22 mouse cellular contexts compared by ENCODE assay signal in the genomic region with DNA sequence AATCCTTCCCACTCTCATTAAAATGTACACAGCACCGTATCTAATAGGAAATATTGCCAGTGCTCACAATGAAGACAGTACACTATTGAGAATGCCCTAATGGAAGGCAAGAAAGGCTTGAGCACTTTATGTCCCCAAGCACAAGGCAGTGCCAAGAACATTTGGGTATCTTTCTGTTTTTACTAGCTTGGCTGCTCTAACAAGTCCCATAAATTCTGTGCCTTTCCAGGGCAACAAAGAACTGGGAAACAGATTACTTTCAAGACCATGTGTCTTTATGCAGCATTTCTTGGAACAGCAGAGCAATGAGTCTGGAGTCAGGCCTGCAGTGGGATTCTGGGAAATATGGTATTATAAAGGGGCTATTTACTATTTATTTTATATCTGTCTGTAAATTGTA.
DNase-seq lines count a peak whose midpoint lies in the region; ATAC-seq lines count a peak whose summit lies in the region.
"Had no signal": no experiment of that assay in that cellular context is flagged by ENCODE, and none has a peak within 500 bp of the region (broad histone marks: within the 10 kb centered on the region; RNA-seq: fewer than 3 reads in every experiment).

No protein-coding gene starts in this region.

- no peaks in the 10 kb centered on the region for H3K36me3 ChIP-seq in hindbrain, embryonic 16.5 days (ENCODE audit: control insufficient read depth, insufficient read depth, low read length)
- H3K36me3 ChIP-seq in hindbrain, embryonic 13.5 days = no peaks in the 10 kb centered on the region
- H3K36me3 ChIP-seq in neural tube, embryonic 11.5 days (ENCODE audit: control insufficient read depth, insufficient read depth, low read length) = no peaks in the 10 kb centered on the region
- no peaks in the 10 kb centered on the region for H3K36me3 ChIP-seq in neural tube, embryonic 12.5 days
- H3K36me3 ChIP-seq: embryonic facial prominence, embryonic 12.5 days; heart, embryonic 10.5 days; hindbrain, embryonic 12.5 days had no signal

- 57% methylated on average over 1 of the region's 1 CpGs for WGBS in hindbrain, embryonic 16.5 days
- WGBS in hindbrain, embryonic 13.5 days = 70% methylated on average over 1 of the region's 1 CpGs
- WGBS in neural tube, embryonic 11.5 days = 53% methylated on average over 1 of the region's 1 CpGs
- 27% methylated on average over 1 of the region's 1 CpGs for WGBS in neural tube, embryonic 12.5 days

- peak; percentile 83 for ATAC-seq in hindbrain, embryonic 16.5 days
- no peak for ATAC-seq in hindbrain, embryonic 13.5 days (ENCODE audit: low FRiP score)
- peak; percentile 88 for ATAC-seq in neural tube, embryonic 11.5 days (ENCODE audit: insufficient read depth, low FRiP score, low TSS enrichment)
- ATAC-seq in neural tube, embryonic 12.5 days (ENCODE audit: low FRiP score, low read depth) = peak; percentile 89
- ATAC-seq: activated CD4-positive, CD25-positive, alpha-beta regulatory T cell, adult 4 months; inflammation-experienced regulatory T-cells, adult 6 months; Patski had no signal

- H3K4me3 ChIP-seq in hindbrain, embryonic 16.5 days (ENCODE audit: low read length) = no peak overlapping the region
- H3K4me3 ChIP-seq in hindbrain, embryonic 13.5 days = no peak overlapping the region
- H3K4me3 ChIP-seq in neural tube, embryonic 11.5 days (ENCODE audit: low read depth, low read length) = no peak overlapping the region
- H3K4me3 ChIP-seq in neural tube, embryonic 12.5 days = no peak overlapping the region
- H3K4me3 ChIP-seq: embryonic facial prominence, embryonic 12.5 days; heart, embryonic 10.5 days; hindbrain, embryonic 12.5 days had no signal

- H3K4me2 ChIP-seq in hindbrain, embryonic 16.5 days (ENCODE audit: low read length) = no peak overlapping the region
- no peak overlapping the region for H3K4me2 ChIP-seq in hindbrain, embryonic 13.5 days
- H3K4me2 ChIP-seq in neural tube, embryonic 11.5 days (ENCODE audit: low read depth) = no peak overlapping the region
- H3K4me2 ChIP-seq in neural tube, embryonic 12.5 days (replicated peaks) = no peak overlapping the region
- H3K4me2 ChIP-seq: embryonic facial prominence, embryonic 12.5 days; hindbrain, embryonic 12.5 days had no signal

- no peak overlapping the region for H3K27ac ChIP-seq in hindbrain, embryonic 16.5 days (ENCODE audit: low read depth, low read length)
- H3K27ac ChIP-seq in hindbrain, embryonic 13.5 days = no peak overlapping the region
- H3K27ac ChIP-seq in neural tube, embryonic 11.5 days (ENCODE audit: low read depth, low read length) = no peak overlapping the region
- no peak overlapping the region for H3K27ac ChIP-seq in neural tube, embryonic 12.5 days
- H3K27ac ChIP-seq: embryonic facial prominence, embryonic 12.5 days; heart, embryonic 10.5 days; hindbrain, embryonic 12.5 days had no signal

- no peak overlapping the region for H3K9ac ChIP-seq in hindbrain, embryonic 16.5 days (ENCODE audit: low read depth, low read length)
- H3K9ac ChIP-seq in hindbrain, embryonic 13.5 days = no peak overlapping the region
- H3K9ac ChIP-seq in neural tube, embryonic 11.5 days (ENCODE audit: low read length) = no peak overlapping the region
- no peak overlapping the region for H3K9ac ChIP-seq in neural tube, embryonic 12.5 days
- H3K9ac ChIP-seq: embryonic facial prominence, embryonic 12.5 days; hindbrain, embryonic 12.5 days had no signal

- H3K27me3 ChIP-seq in hindbrain, embryonic 16.5 days (replicated peaks; ENCODE audit: control insufficient read depth, insufficient read depth, low read length) = no peaks in the 10 kb centered on the region
- H3K27me3 ChIP-seq in hindbrain, embryonic 13.5 days = no peaks in the 10 kb centered on the region
- H3K27me3 ChIP-seq in neural tube, embryonic 11.5 days (ENCODE audit: control insufficient read depth, insufficient read depth, low read length) = no peaks in the 10 kb centered on the region
- no peaks in the 10 kb centered on the region for H3K27me3 ChIP-seq in neural tube, embryonic 12.5 days (replicated peaks)
- H3K27me3 ChIP-seq: CH12.LX; embryonic facial prominence, embryonic 12.5 days; hindbrain, embryonic 12.5 days; Patski had no signal

- no peak for DNase-seq in neural tube, embryonic 11.5 days (ENCODE audit: low spot score)
- DNase-seq in neural tube, embryonic 10.5 days (ENCODE audit: extremely low spot score, low spot score) = no peak
- DNase-seq in adrenal gland, postnatal 25 days = no peak
- no peak for DNase-seq in heart, adult 8-10 months (ENCODE audit: low spot score)
- DNase-seq: adrenal gland, postnatal 14 days; cerebellum, adult 11-12 months; cerebellum, adult 9-10 months; cerebellum, postnatal 25 days; gastrocnemius, postnatal 36 days; heart, adult 11 months; heart, postnatal 10 days; heart, postnatal 4 days had no signal

- no peaks in the 10 kb centered on the region for H3K4me1 ChIP-seq in hindbrain, embryonic 16.5 days (ENCODE audit: control insufficient read depth, insufficient read depth, low read depth, low read length)
- no peaks in the 10 kb centered on the region for H3K4me1 ChIP-seq in hindbrain, embryonic 13.5 days (replicated peaks)
- no peaks in the 10 kb centered on the region for H3K4me1 ChIP-seq in neural tube, embryonic 11.5 days (ENCODE audit: control insufficient read depth, insufficient read depth, low read length)
- H3K4me1 ChIP-seq in neural tube, embryonic 12.5 days = no peaks in the 10 kb centered on the region
- H3K4me1 ChIP-seq: embryonic facial prominence, embryonic 12.5 days; heart, embryonic 10.5 days; hindbrain, embryonic 12.5 days had no signal

- H3K9me3 ChIP-seq in hindbrain, embryonic 16.5 days (ENCODE audit: control insufficient read depth, low read length) = no peaks in the 10 kb centered on the region
- H3K9me3 ChIP-seq in hindbrain, embryonic 13.5 days = no peaks in the 10 kb centered on the region
- H3K9me3 ChIP-seq in neural tube, embryonic 11.5 days (ENCODE audit: control insufficient read depth, low read length) = no peaks in the 10 kb centered on the region
- H3K9me3 ChIP-seq in neural tube, embryonic 12.5 days = no peaks in the 10 kb centered on the region
- H3K9me3 ChIP-seq: embryonic facial prominence, embryonic 12.5 days; heart, embryonic 10.5 days; hindbrain, embryonic 12.5 days had no signal
